Mouse (Mus musculus) liver, embryonic 11.5 days (tissue): Measurements from ENCODE around the gene Ankrd23. TPM values are rescaled to one million over a fixed set of nuclear protein-coding genes. Genes with fewer than 3 reads are reported as not detected.

Experiments used
- ATAC-seq: fragments of 200-750 bp; cut with Nextera tagmentation; replicated peaks from 2 replicates; pipeline ENCODE4 v1.8.0; 2017; ENCODE audit warnings: moderate number of reproducible peaks, mild to moderate bottlenecking, moderate TSS enrichment, moderate library complexity; ENCODE audit not compliant: low FRiP score
- DNase-seq: peaks from one replicate; pipeline ENCODE4 v3.0.0-alpha.2; 2017; ENCODE audit warnings: low spot score
- H3K27ac ChIP-seq: fragments of 300-500 bp; sonication (generic); 2 replicates; pipeline ENCODE4 v1.5.1; 2014; ENCODE audit warnings: mild to moderate bottlenecking, low read depth, low read length, control low read depth
- H3K27me3 ChIP-seq: fragments of 300-500 bp; sonication (generic); replicated peaks from 2 replicates; pipeline ENCODE4 v1.6.1; 2014; ENCODE audit warnings: low read length, mixed read lengths; ENCODE audit not compliant: control insufficient read depth, insufficient read depth
- H3K36me3 ChIP-seq: fragments of 300-500 bp; sonication (generic); 2 replicates; pipeline ENCODE4 v1.6.1; 2014; ENCODE audit warnings: mild to moderate bottlenecking, low read length, moderate library complexity, mixed read lengths; ENCODE audit not compliant: control insufficient read depth, insufficient read depth
- H3K4me1 ChIP-seq: fragments of 300-500 bp; sonication (generic); replicated peaks from 2 replicates; pipeline ENCODE4 v1.6.1; 2014; ENCODE audit warnings: low read length, mixed read lengths; ENCODE audit not compliant: control insufficient read depth, insufficient read depth
- H3K4me2 ChIP-seq: fragments of 300-500 bp; sonication (generic); 2 replicates; pipeline ENCODE4 v1.6.1; 2014; ENCODE audit warnings: mild to moderate bottlenecking, control low read depth, moderate library complexity
- H3K4me3 ChIP-seq: fragments of 300-500 bp; sonication (generic); 2 replicates; pipeline ENCODE4 v1.5.1; 2014; ENCODE audit warnings: low read depth, low read length, control low read depth
- H3K9ac ChIP-seq: fragments of 300-500 bp; sonication (generic); 2 replicates; pipeline ENCODE4 v1.6.1; 2014; ENCODE audit warnings: low read depth, low read length, control low read depth
- H3K9me3 ChIP-seq: fragments of 300-500 bp; sonication (generic); 2 replicates; pipeline ENCODE4 v1.6.1; 2016; ENCODE audit warnings: low read length, inconsistent platforms, mixed read lengths; ENCODE audit not compliant: control insufficient read depth
- WGBS: fragments of 180-500 bp; shearing (Covaris S2); extraction: QIAGEN DNeasy Blood & Tissue Kit; methylation state at CpG from one replicate; pipeline ENCODE4 v1.1.7; 2014; 5-methylcytosine and 5-hydroxymethylcytosine counted together
- polyA plus RNA-seq: library from polyadenylated mRNA; unstranded; fragments of >200 nt; fragmentation: Nextera tagmentation; extraction: Ambion mirVana; gene quantifications from 2 replicates; pipeline ENCODE4 v1.2.1, GENCODE M21; 2014

The Ankrd23 gene
- polyA plus RNA-seq, 1 experiment from 2014 or later = 13.4 TPM

GRCm38 (mm10) chr1:36533546-36533945, 3.1 kb downstream of the Ankrd23 start:
- H3K27ac ChIP-seq = no peak overlapping the region
- no peak overlapping the region for H3K4me2 ChIP-seq
- no peaks in the 10 kb centered on the region for H3K36me3 ChIP-seq
- 81% methylated on average over 6 of the region's 6 CpGs for WGBS
- DNase-seq (no peak), ATAC-seq (no peak)
- H3K27me3 ChIP-seq = no peaks in the 10 kb centered on the region
- H3K4me3 ChIP-seq = no peak overlapping the region
- no peaks in the 10 kb centered on the region for H3K9me3 ChIP-seq
- no peaks in the 10 kb centered on the region for H3K4me1 ChIP-seq
- H3K9ac ChIP-seq = no peak overlapping the region

- Histone ChIP-seq H3K4me3 (no peak overlapping the region), H3K9ac (no peak overlapping the region), H3K4me1 (no peaks in the 10 kb centered on the region), H3K36me3 (0 out of 2 replicates have a peak, but pooled peaks cover 3% of the 10 kb centered on the region), H3K4me2 (no peak overlapping the region), H3K27ac (no peak overlapping the region), H3K9me3 (no peaks in the 10 kb centered on the region), H3K27me3 (no peaks in the 10 kb centered on the region)
- WGBS = 92% methylated on average over 12 of the region's 12 CpGs
- ATAC-seq (no peak), DNase-seq (no peak)
Measured at GRCm38 (mm10) chr1:36531461-36531860, 5.2 kb downstream of the Ankrd23 start.

DNA sequence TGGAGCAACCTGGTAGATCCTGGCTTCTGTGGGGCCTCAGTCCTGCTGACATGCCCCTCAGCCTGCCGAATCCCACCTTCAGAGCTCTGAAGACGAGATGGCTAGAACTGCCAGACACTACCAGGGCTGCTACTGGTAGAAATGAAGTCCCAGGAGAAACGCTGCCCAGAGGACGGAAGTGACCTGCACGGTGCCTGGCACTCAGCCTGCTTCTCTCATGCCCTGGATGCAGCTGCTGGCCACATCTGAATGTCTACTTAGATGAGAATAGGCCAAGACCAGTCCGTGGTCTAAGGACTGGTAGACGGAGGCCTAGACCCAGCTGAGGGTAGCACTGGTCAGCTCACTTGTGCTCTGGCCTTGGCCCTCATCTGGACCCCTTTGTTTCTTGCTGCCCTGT, 5.7 kb downstream of the Ankrd23 start:
- Histone ChIP-seq H3K9me3 (no peaks in the 10 kb centered on the region), H3K4me3 (no peak overlapping the region), H3K9ac (no peak overlapping the region), H3K27me3 (no peaks in the 10 kb centered on the region), H3K27ac (no peak overlapping the region), H3K4me2 (no peak overlapping the region), H3K4me1 (no peaks in the 10 kb centered on the region), H3K36me3 (0 out of 2 replicates have a peak, but pooled peaks cover 3% of the 10 kb centered on the region)
- ATAC-seq = no peak
- DNase-seq = no peak
- 87% methylated on average over 7 of the region's 7 CpGs for WGBS

DNA sequence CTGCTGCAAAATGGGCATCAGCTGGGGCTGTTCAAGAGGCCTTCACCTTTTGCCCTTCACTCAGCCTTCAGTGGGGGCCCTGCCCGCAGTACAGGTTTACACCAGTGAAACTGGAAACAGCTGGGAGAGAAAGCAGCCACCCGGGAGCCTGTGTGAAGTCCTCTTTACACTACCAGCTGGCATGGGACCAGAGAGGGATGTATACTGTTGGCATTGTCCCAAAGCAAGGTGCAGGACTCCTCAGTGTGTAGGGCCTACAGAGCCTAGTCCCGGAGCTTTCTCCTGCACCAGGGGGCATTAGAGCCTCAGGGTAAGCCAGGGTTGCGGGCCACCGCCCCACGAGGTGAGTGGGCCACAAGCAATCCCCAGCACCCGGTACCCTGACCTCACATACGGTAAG, 6.2 kb downstream of the Ankrd23 start:
- 0 out of 2 replicates have a peak, but pooled peaks cover 3% of the 10 kb centered on the region for H3K36me3 ChIP-seq
- no peak for ATAC-seq
- H3K27me3 ChIP-seq = no peaks in the 10 kb centered on the region
- H3K27ac ChIP-seq = no peak overlapping the region
- no peaks in the 10 kb centered on the region for H3K9me3 ChIP-seq
- no peaks in the 10 kb centered on the region for H3K4me1 ChIP-seq
- no peak overlapping the region for H3K4me3 ChIP-seq
- H3K9ac ChIP-seq = no peak overlapping the region
- DNase-seq = no peak
- H3K4me2 ChIP-seq = no peak overlapping the region
- 86% methylated on average over 8 of the region's 8 CpGs for WGBS

GRCm38 (mm10) chr1:36529875-36530274, 6.8 kb downstream of the Ankrd23 start:
- ATAC-seq = no peak
- no peak overlapping the region for H3K27ac ChIP-seq

GRCm38 (mm10) chr1:36529274-36529673, 7.4 kb downstream of the Ankrd23 start:
- Histone ChIP-seq H3K4me1 (no peaks in the 10 kb centered on the region), H3K4me3 (no peak overlapping the region), H3K27ac (no peak overlapping the region), H3K9ac (no peak overlapping the region), H3K4me2 (no peak overlapping the region), H3K27me3 (no peaks in the 10 kb centered on the region), H3K9me3 (no peaks in the 10 kb centered on the region), H3K36me3 (peaks cover 14% of the 10 kb centered on the region; the same call in 1 of the 2 replicates)
- 86% methylated on average over 4 of the region's 4 CpGs for WGBS
- DNase-seq (no peak), ATAC-seq (no peak)

More at GRCm38 (mm10) chr1:36529875-36530274, 6.8 kb downstream of the Ankrd23 start:
- H3K4me1 ChIP-seq = no peaks in the 10 kb centered on the region
- no peak overlapping the region for H3K9ac ChIP-seq
- H3K4me3 ChIP-seq = no peak overlapping the region
- no peak for DNase-seq
- H3K36me3 ChIP-seq = peaks cover 9% of the 10 kb centered on the region; the same call in 1 of the 2 replicates
- H3K27me3 ChIP-seq = no peaks in the 10 kb centered on the region
- H3K9me3 ChIP-seq = no peaks in the 10 kb centered on the region
- H3K4me2 ChIP-seq = no peak overlapping the region
- WGBS = 93% methylated on average over 4 of the region's 4 CpGs

DNA sequence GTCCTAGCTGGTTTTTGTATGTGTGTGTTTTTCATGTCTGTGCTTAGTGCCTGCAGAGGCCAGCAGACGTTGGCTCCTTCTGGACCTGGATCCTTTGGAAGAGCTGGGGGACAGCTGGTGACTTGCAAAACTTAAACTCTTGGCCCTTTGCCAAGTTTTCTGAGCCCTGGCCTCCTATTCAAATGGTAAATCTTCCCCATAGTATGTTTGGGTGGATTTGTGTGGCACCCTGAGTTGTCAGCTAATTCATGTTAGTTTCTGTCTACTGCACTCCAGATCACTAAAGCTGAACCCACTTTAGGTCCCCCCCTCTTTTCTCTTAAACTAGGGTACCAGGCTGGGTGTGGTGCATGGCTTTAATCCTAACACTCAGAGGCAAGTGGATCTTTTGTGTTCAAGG, 8.3 kb downstream of the Ankrd23 start:
- H3K27ac ChIP-seq = no peak overlapping the region
- no peaks in the 10 kb centered on the region for H3K27me3 ChIP-seq
- H3K4me3 ChIP-seq = no peak overlapping the region
- DNase-seq (no peak), ATAC-seq (no peak)
- H3K4me2 ChIP-seq = no peak overlapping the region
- WGBS = 67% methylated on average over 1 of the region's 1 CpGs
- no peaks in the 10 kb centered on the region for H3K9me3 ChIP-seq
- no peaks in the 10 kb centered on the region for H3K4me1 ChIP-seq
- no peak overlapping the region for H3K9ac ChIP-seq
- H3K36me3 ChIP-seq = peaks cover 21% of the 10 kb centered on the region

DNA sequence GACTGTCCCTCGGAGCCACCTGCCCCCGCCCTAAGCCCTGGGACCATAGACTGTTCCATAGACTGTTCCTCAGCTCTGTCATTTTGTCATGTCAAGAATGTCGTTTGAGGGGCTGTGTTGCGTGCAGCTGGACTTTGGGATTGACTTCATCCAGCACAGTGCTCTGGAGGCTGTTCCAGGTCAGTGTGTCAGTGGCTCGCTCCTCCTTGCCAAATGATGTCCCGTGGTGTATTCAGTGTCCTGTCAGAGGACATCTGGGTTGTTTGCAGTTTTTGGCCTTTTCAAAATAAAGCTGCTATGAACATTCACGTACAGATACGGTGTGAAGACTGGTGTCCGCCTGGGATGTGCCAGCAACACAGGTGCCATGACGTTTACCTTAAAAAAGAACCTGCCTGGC, 9.8 kb downstream of the Ankrd23 start:
- Histone ChIP-seq H3K9ac (no peak overlapping the region), H3K4me2 (no peak overlapping the region), H3K27me3 (no peaks in the 10 kb centered on the region), H3K27ac (no peak overlapping the region), H3K9me3 (no peaks in the 10 kb centered on the region), H3K4me3 (no peak overlapping the region), H3K36me3 (peaks cover 28% of the 10 kb centered on the region), H3K4me1 (no peaks in the 10 kb centered on the region)
- 91% methylated on average over 10 of the region's 10 CpGs for WGBS
- DNase-seq = no peak
- no peak for ATAC-seq

GRCm38 (mm10) chr1:36525774-36526173, 10.9 kb downstream of the Ankrd23 start:
- DNase-seq (no peak), ATAC-seq (no peak)
- Histone ChIP-seq H3K9me3 (no peaks in the 10 kb centered on the region), H3K4me3 (no peak overlapping the region), H3K27ac (no peak overlapping the region), H3K4me2 (no peak overlapping the region), H3K36me3 (peaks cover 37% of the 10 kb centered on the region), H3K4me1 (no peaks in the 10 kb centered on the region), H3K27me3 (no peaks in the 10 kb centered on the region), H3K9ac (no peak overlapping the region)
- 84% methylated on average over 12 of the region's 12 CpGs for WGBS
